Mouse (Mus musculus): ENCODE results near the gene Sar1b. TPM values are rescaled to one million over a fixed set of nuclear protein-coding genes. Genes with fewer than 3 reads are reported as not detected.
"Not testable (repeated sequence)": the region's sequence is repeated elsewhere in the genome, so short reads cannot be mapped to it uniquely, and the experiment has no call there.

The Sar1b gene
- polyA plus RNA-seq, 1 experiment, result 24.9 TPM

- Histone ChIP-seq H3K4me3 (replicated peaks; ENCODE audit: extremely low read depth, low read depth, low read length) (peak overlapping the region; percentile 86), H3K4me1 (ENCODE audit: control insufficient read depth, insufficient read depth, low read length) (peaks cover 16% of the 10 kb centered on the region)
- WGBS, result under 1% methylated on average over 41 of the region's 41 CpGs
- peak; percentile 93 for DNase-seq
- TF ChIP-seq CTCF (IDR thresholded peaks at IDR 0.05; ENCODE audit: insufficient read depth, low read length) (no peak), POLR2A (IDR thresholded peaks at IDR 0.05; ENCODE audit: borderline replicate concordance, extremely low read depth, low read depth, low read length) (peak; percentile 74)
Measured at GRCm38 (mm10) chr11:51756352-51756771, 7.1 kb upstream of the Sar1b start.

GRCm38 (mm10) chr11:51757023-51757422 lies 6.5 kb upstream of the Sar1b start:
- Histone ChIP-seq H3K4me1 (ENCODE audit: control insufficient read depth, insufficient read depth, low read length) (peaks cover 16% of the 10 kb centered on the region), H3K4me3 (replicated peaks; ENCODE audit: extremely low read depth, low read depth, low read length) (peak overlapping the region; percentile 86)
- 72% methylated on average over 11 of the region's 11 CpGs for WGBS
- DNase-seq, result no peak
- TF ChIP-seq CTCF (IDR thresholded peaks at IDR 0.05; ENCODE audit: insufficient read depth, low read length) (no peak), POLR2A (IDR thresholded peaks at IDR 0.05; ENCODE audit: borderline replicate concordance, extremely low read depth, low read depth, low read length) (no peak)

GRCm38 (mm10) chr11:51757625-51758024 lies 5.9 kb upstream of the Sar1b start:
- TF ChIP-seq CTCF (IDR thresholded peaks at IDR 0.05; ENCODE audit: insufficient read depth, low read length), result no peak
- no peak for TF ChIP-seq POLR2A (IDR thresholded peaks at IDR 0.05; ENCODE audit: borderline replicate concordance, extremely low read depth, low read depth, low read length)
- WGBS, result 70% methylated on average over 5 of the region's 5 CpGs
- Histone ChIP-seq H3K4me3 (replicated peaks; ENCODE audit: extremely low read depth, low read depth, low read length) (no peak overlapping the region), H3K4me1 (ENCODE audit: control insufficient read depth, insufficient read depth, low read length) (peaks cover 16% of the 10 kb centered on the region)
- no peak for DNase-seq

GRCm38 (mm10) chr11:51758207-51758606 lies 5.3 kb upstream of the Sar1b start:
- not testable (repeated sequence) for DNase-seq; H3K4me3 ChIP-seq (replicated peaks; ENCODE audit: extremely low read depth, low read depth, low read length)
- WGBS, result 90% methylated on average over 5 of the region's 5 CpGs
- peaks cover 19% of the 10 kb centered on the region for H3K4me1 ChIP-seq (ENCODE audit: control insufficient read depth, insufficient read depth, low read length)

- TF ChIP-seq POLR2A (IDR thresholded peaks at IDR 0.05; ENCODE audit: borderline replicate concordance, extremely low read depth, low read depth, low read length) (no peak), CTCF (IDR thresholded peaks at IDR 0.05; ENCODE audit: insufficient read depth, low read length) (no peak)
- DNase-seq, result no peak
- 68% methylated on average over 2 of the region's 2 CpGs for WGBS
- H3K4me1 ChIP-seq (ENCODE audit: control insufficient read depth, insufficient read depth, low read length), result peaks cover 16% of the 10 kb centered on the region
- no peak overlapping the region for H3K4me3 ChIP-seq (replicated peaks; ENCODE audit: extremely low read depth, low read depth, low read length)
Measured at GRCm38 (mm10) chr11:51759251-51759650, 4.2 kb upstream of the Sar1b start.

- no peak overlapping the region for H3K4me3 ChIP-seq (replicated peaks; ENCODE audit: extremely low read depth, low read depth, low read length)
- TF ChIP-seq POLR2A (IDR thresholded peaks at IDR 0.05; ENCODE audit: borderline replicate concordance, extremely low read depth, low read depth, low read length) (no peak), CTCF (IDR thresholded peaks at IDR 0.05; ENCODE audit: insufficient read depth, low read length) (no peak)
- WGBS, result 61% methylated on average over 6 of the region's 6 CpGs
- H3K4me1 ChIP-seq (ENCODE audit: control insufficient read depth, insufficient read depth, low read length), result peaks cover 21% of the 10 kb centered on the region
- DNase-seq, result peak; percentile 33
Measured at GRCm38 (mm10) chr11:51759941-51760657, 3.4 kb upstream of the Sar1b start.

- TF ChIP-seq CTCF (IDR thresholded peaks at IDR 0.05; ENCODE audit: insufficient read depth, low read length) (no peak), POLR2A (IDR thresholded peaks at IDR 0.05; ENCODE audit: borderline replicate concordance, extremely low read depth, low read depth, low read length) (no peak)
- 70% methylated on average over 5 of the region's 5 CpGs for whole genome bisulfite sequencing
- no peak for DNase-seq
- Histone ChIP-seq H3K4me1 (ENCODE audit: control insufficient read depth, insufficient read depth, low read length) (peaks cover 15% of the 10 kb centered on the region), H3K4me3 (replicated peaks; ENCODE audit: extremely low read depth, low read depth, low read length) (no peak overlapping the region)
Measured at GRCm38 (mm10) chr11:51761241-51761640, 2.2 kb upstream of the Sar1b start.

GRCm38 (mm10) chr11:51763955-51764354 lies 468 bp downstream of the Sar1b start:
- Histone ChIP-seq H3K4me1 (ENCODE audit: control insufficient read depth, insufficient read depth, low read length) (peaks cover 10% of the 10 kb centered on the region), H3K4me3 (replicated peaks; ENCODE audit: extremely low read depth, low read depth, low read length) (peak overlapping the region; percentile 96)
- 4% methylated on average over 13 of the region's 13 CpGs for WGBS
- no peak for DNase-seq
- TF ChIP-seq POLR2A (IDR thresholded peaks at IDR 0.05; ENCODE audit: borderline replicate concordance, extremely low read depth, low read depth, low read length) (no peak), CTCF (IDR thresholded peaks at IDR 0.05; ENCODE audit: insufficient read depth, low read length) (no peak)

- WGBS, result 64% methylated on average over 4 of the region's 4 CpGs
Measured at GRCm38 (mm10) chr11:51764816-51765215, 1.3 kb downstream of the Sar1b start.

GRCm38 (mm10) chr11:51767579-51768220 lies 4.2 kb downstream of the Sar1b start:
- TF ChIP-seq CTCF (IDR thresholded peaks at IDR 0.05; ENCODE audit: insufficient read depth, low read length), result no peak
- no peak for TF ChIP-seq POLR2A (IDR thresholded peaks at IDR 0.05; ENCODE audit: borderline replicate concordance, extremely low read depth, low read depth, low read length)
- 57% methylated on average over 8 of the region's 8 CpGs for WGBS
- no peak for DNase-seq
- peaks cover 10% of the 10 kb centered on the region for H3K4me1 ChIP-seq (ENCODE audit: control insufficient read depth, insufficient read depth, low read length)
- H3K4me3 ChIP-seq (replicated peaks; ENCODE audit: extremely low read depth, low read depth, low read length), result no peak overlapping the region

More at GRCm38 (mm10) chr11:51764816-51765215, 1.3 kb downstream of the Sar1b start:
- Histone ChIP-seq H3K4me3 (replicated peaks; ENCODE audit: extremely low read depth, low read depth, low read length) (no peak overlapping the region), H3K4me1 (ENCODE audit: control insufficient read depth, insufficient read depth, low read length) (peaks cover 10% of the 10 kb centered on the region)
- no peak for DNase-seq
- TF ChIP-seq POLR2A (IDR thresholded peaks at IDR 0.05; ENCODE audit: borderline replicate concordance, extremely low read depth, low read depth, low read length) (no peak), CTCF (IDR thresholded peaks at IDR 0.05; ENCODE audit: insufficient read depth, low read length) (no peak)

All from lung, adult 2 months (tissue).